Mouse (Mus musculus) limb, embryonic 10.5 days (tissue): Measurements from ENCODE around the gene Plxna2. TPM values are rescaled to one million over a fixed set of nuclear protein-coding genes. Genes with fewer than 3 reads are reported as not detected.

ENCODE experiments used
- DNase-seq: peaks from one replicate; pipeline ENCODE4 v3.0.0-alpha.2; 2017; ENCODE audit warnings: low spot score
- H3K27ac ChIP-seq: fragments of 300-500 bp; sonication (generic); 2 replicates; pipeline ENCODE4 v1.5.1; 2016; ENCODE audit warnings: mild to moderate bottlenecking
- H3K27me3 ChIP-seq: fragments of 300-500 bp; sonication (generic); 2 replicates; pipeline ENCODE4 v1.6.1; 2016; ENCODE audit warnings: low read depth, mild to moderate bottlenecking; ENCODE audit not compliant: poor library complexity, severe bottlenecking
- H3K36me3 ChIP-seq: fragments of 300-500 bp; sonication (generic); 2 replicates; pipeline ENCODE4 v1.6.1; 2016; ENCODE audit warnings: mild to moderate bottlenecking, moderate library complexity
- H3K4me1 ChIP-seq: fragments of 300-500 bp; sonication (generic); 2 replicates; pipeline ENCODE4 v1.6.1; 2016
- H3K4me3 ChIP-seq: fragments of 300-500 bp; sonication (generic); 2 replicates; pipeline ENCODE4 v1.5.1; 2016; ENCODE audit warnings: mild to moderate bottlenecking, moderate library complexity
- H3K9me3 ChIP-seq: fragments of 300-500 bp; sonication (generic); replicated peaks from 2 replicates; pipeline ENCODE4 v1.6.1; 2016; ENCODE audit warnings: mild to moderate bottlenecking
- WGBS: fragments of 180-500 bp; shearing (Covaris S2); methylation state at CpG from one replicate; pipeline ENCODE4 v1.1.7; 2016; 5-methylcytosine and 5-hydroxymethylcytosine counted together
- polyA plus RNA-seq: library from polyadenylated mRNA; unstranded; fragments of >200 nt; fragmentation: Nextera tagmentation; extraction: Ambion mirVana; gene quantifications from 2 replicates; pipeline ENCODE4 v1.2.1, GENCODE M21; 2016

Gene Plxna2
- polyA plus RNA-seq, 1 experiment from 2014 or later, result 6.4 TPM

GRCm38 (mm10) chr1:194808261-194808660 lies 190.2 kb downstream of the Plxna2 start:
- Histone ChIP-seq H3K4me1 (no peaks in the 10 kb centered on the region), H3K27ac (no peak overlapping the region), H3K4me3 (no peak overlapping the region), H3K27me3 (no peaks in the 10 kb centered on the region), H3K36me3 (peaks cover 16% of the 10 kb centered on the region), H3K9me3 (no peaks in the 10 kb centered on the region)
- DNase-seq, result no peak

GRCm38 (mm10) chr1:194808681-194809080 lies 190.7 kb downstream of the Plxna2 start:
- Histone ChIP-seq H3K27ac (no peak overlapping the region), H3K4me3 (no peak overlapping the region), H3K4me1 (no peaks in the 10 kb centered on the region), H3K27me3 (no peaks in the 10 kb centered on the region), H3K9me3 (no peaks in the 10 kb centered on the region), H3K36me3 (peaks cover 18% of the 10 kb centered on the region)
- no peak for DNase-seq

DNA sequence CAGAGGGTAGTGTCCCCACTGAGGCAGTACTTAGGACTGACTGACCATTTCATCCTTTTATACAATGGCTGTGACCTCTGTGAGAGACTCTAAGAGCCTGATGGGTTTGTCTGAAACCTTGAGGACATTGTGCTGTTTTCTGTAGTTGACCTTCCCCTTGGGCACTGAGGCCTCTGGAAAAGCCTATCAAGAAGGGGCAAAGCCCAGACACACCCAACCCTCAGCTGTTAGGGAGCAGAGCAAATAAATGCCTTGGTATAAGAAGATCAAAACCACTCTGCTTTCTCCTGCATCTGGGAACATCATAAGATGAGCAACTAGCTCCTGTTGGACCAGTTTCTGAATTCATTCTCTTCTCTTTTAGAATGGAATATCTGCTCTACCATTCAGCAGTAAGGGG lies 191.6 kb downstream of the Plxna2 start:
- H3K27ac ChIP-seq, result no peak overlapping the region
- no peaks in the 10 kb centered on the region for H3K9me3 ChIP-seq
- H3K27me3 ChIP-seq, result no peaks in the 10 kb centered on the region
- H3K4me1 ChIP-seq, result no peaks in the 10 kb centered on the region
- peaks cover 18% of the 10 kb centered on the region for H3K36me3 ChIP-seq
- no peak for DNase-seq
- H3K4me3 ChIP-seq, result no peak overlapping the region

DNA sequence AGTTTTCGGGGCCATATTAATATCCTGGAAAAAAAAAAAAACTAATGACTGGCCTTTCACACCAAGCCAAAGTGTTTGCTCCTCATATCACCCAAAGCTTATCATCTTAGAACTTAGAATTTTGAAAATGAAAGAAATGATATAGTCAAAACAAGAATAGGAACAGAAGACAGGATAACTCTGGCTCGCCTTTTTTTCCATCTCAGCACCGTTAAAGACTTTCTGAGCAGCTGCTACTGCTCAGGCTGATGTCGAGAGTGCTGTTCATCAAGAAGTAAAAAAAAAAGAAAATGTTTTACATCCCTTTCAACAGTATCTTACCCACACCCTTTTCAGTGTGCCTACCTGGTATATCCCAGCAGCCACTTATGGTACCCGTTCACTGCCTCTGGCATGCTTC lies 196.2 kb downstream of the Plxna2 start:
- no peak for DNase-seq
- peaks cover 7% of the 10 kb centered on the region; the same call in 1 of the 2 replicates for H3K36me3 ChIP-seq
- H3K9me3 ChIP-seq, result no peaks in the 10 kb centered on the region
- 90% methylated on average over 5 of the region's 5 CpGs for WGBS
- no peaks in the 10 kb centered on the region for H3K27me3 ChIP-seq
- H3K4me1 ChIP-seq, result no peaks in the 10 kb centered on the region
- H3K4me3 ChIP-seq, result no peak overlapping the region
- H3K27ac ChIP-seq, result no peak overlapping the region

DNA sequence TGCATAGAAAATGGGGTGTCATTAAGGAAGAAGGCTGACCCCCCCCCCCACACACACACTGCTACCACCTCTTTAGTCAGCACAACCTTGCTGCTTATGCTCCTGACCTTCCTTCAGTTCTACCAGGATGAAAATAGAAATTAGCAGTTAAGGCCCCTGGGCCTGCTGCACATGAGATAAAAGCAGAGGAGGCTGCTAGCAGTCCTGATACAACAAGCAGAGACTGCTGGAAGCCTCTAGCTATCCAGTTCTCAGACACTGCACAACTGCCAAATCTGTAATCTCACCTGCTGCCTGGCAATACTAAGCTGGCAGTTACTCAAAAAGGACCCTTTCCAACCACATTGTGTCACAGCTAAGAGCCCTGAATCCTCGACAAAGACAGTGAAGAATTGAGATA lies 197.5 kb downstream of the Plxna2 start:
- Histone ChIP-seq H3K36me3 (peaks cover 7% of the 10 kb centered on the region; the same call in 1 of the 2 replicates), H3K27ac (no peak overlapping the region), H3K9me3 (no peaks in the 10 kb centered on the region), H3K27me3 (no peaks in the 10 kb centered on the region), H3K4me1 (no peaks in the 10 kb centered on the region), H3K4me3 (no peak overlapping the region)
- 64% methylated on average over 1 of the region's 1 CpGs for WGBS
- DNase-seq, result no peak

DNA sequence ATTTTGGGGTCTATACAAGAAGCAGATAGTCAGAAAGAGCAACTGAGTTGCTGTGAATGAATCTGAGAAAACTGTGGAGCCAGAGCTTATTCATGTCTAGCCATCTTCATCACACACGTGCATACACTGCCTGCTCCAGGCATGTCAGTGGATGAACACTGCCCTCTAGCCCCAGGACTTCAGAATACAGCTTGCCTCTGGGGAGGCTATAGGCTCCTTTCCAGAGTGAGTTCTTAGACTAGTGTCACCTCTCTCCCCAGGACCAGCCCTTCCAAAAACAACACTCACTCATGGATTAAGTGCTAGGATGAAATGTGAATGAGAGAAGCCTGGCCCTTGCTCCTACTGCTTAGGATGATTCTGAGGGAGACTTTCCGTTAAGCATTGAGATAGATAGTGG lies 198.9 kb downstream of the Plxna2 start:
- no peak overlapping the region for H3K4me3 ChIP-seq
- no peaks in the 10 kb centered on the region for H3K4me1 ChIP-seq
- no peaks in the 10 kb centered on the region for H3K27me3 ChIP-seq
- H3K9me3 ChIP-seq, result no peaks in the 10 kb centered on the region
- 41% methylated on average over 2 of the region's 2 CpGs for WGBS
- DNase-seq, result peak; percentile 68
- H3K27ac ChIP-seq, result no peak overlapping the region
- H3K36me3 ChIP-seq, result peaks cover 6% of the 10 kb centered on the region; the same call in 1 of the 2 replicates

DNA sequence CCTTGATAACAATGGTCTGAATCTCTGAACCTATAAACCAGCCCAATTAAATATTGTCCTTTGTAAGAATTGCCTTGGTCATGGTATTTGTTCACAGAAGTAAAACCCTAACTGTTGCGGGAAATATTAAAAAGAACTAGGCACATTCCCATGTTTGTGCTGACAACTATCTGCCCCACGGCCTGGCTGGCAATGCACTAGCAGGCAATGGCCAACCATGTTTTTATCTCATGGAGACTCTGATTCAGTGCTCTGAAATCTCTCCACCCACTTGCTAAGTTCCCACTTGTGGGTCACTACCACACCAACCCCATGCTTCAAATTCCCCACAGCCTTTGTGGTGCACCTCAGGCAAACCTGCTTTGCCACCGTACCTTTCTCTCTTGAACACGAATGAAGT lies 202.9 kb downstream of the Plxna2 start:
- WGBS, result 96% methylated on average over 4 of the region's 4 CpGs
- Histone ChIP-seq H3K9me3 (no peaks in the 10 kb centered on the region), H3K4me1 (no peaks in the 10 kb centered on the region), H3K27ac (no peak overlapping the region), H3K36me3 (no peaks in the 10 kb centered on the region), H3K4me3 (no peak overlapping the region), H3K27me3 (no peaks in the 10 kb centered on the region)
- DNase-seq, result no peak

DNA sequence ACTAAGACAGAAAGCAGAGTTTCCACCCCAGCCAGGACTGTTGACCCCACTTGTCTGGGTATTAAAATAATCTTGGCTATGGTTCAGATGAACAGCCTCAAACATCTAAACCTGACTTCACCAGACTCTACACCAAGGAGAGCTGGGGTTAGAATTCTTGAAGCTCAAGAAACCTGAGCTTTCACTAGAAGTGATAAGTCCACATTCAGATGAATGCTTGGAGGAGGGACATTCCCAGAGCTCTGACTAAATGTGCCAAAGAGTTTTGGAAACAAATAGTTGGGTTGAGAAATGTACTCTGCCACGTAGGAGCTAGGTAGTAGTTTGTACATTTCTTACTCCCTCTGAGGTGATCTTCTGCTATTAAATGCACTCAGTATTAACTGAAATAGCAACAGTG lies 203.7 kb downstream of the Plxna2 start:
- H3K27ac ChIP-seq, result no peak overlapping the region
- no peaks in the 10 kb centered on the region for H3K27me3 ChIP-seq
- H3K4me3 ChIP-seq, result no peak overlapping the region
- WGBS, result 87% methylated on average over 1 of the region's 1 CpGs
- H3K4me1 ChIP-seq, result peaks cover 2% of the 10 kb centered on the region
- H3K36me3 ChIP-seq, result no peaks in the 10 kb centered on the region
- no peak for DNase-seq
- H3K9me3 ChIP-seq, result no peaks in the 10 kb centered on the region

- H3K27ac ChIP-seq, result no peak overlapping the region
- H3K9me3 ChIP-seq, result no peaks in the 10 kb centered on the region
- H3K36me3 ChIP-seq, result no peaks in the 10 kb centered on the region
- H3K4me1 ChIP-seq, result peaks cover 8% of the 10 kb centered on the region
- H3K4me3 ChIP-seq, result no peak overlapping the region
- H3K27me3 ChIP-seq, result no peaks in the 10 kb centered on the region
- DNase-seq, result no peak
These were observed 210.3 kb downstream of the Plxna2 start for GRCm38 (mm10) chr1:194828316-194828715.

GRCm38 (mm10) chr1:194835238-194835637 lies 217.2 kb downstream of the Plxna2 start:
- Histone ChIP-seq H3K36me3 (no peaks in the 10 kb centered on the region), H3K4me3 (no peak overlapping the region), H3K27me3 (no peaks in the 10 kb centered on the region), H3K9me3 (no peaks in the 10 kb centered on the region), H3K27ac (no peak overlapping the region), H3K4me1 (no peaks in the 10 kb centered on the region)
- DNase-seq, result no peak

DNA sequence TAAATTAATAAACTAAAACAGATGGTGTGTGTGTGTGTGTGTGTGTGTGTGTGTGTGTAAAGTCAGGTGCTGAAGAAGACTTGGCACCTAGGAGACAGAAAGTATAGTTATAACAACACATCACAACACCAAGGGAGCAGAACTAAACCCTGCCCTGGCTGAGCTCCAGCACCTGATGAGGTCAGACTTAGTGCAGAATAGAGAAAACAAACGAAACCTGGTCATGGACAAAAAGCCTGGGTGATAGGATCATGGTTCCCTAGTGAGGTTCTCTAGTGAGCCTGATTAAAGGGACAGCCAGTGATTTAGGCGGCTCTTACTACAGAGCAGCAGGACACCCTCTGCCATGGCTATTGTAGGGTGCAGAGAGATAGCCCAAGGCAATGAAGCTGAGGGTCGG lies 218.2 kb downstream of the Plxna2 start:
- H3K36me3 ChIP-seq, result no peaks in the 10 kb centered on the region
- H3K27me3 ChIP-seq, result no peaks in the 10 kb centered on the region
- 81% methylated on average over 3 of the region's 3 CpGs for WGBS
- H3K4me1 ChIP-seq, result no peaks in the 10 kb centered on the region
- no peaks in the 10 kb centered on the region for H3K9me3 ChIP-seq
- no peak overlapping the region for H3K27ac ChIP-seq
- no peak overlapping the region for H3K4me3 ChIP-seq
- no peak for DNase-seq

DNA sequence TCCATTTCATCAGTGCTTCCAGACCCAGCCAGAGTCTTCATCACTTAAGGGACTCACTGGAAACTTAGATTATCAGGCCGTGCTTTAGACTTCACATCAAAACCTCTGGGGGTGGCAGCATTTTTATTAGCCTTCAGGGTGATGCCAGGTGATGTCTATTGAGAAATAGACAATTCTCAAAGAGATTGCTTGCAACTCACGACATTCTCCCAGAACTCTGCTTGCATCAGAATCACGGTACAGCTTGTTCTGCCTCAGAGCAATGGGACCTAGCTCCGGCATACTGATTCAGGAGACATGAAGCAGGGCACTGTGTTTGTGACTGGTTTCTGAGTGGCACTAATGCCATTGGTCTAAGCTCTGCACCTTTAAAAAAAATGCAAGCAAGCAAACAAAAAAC lies 218.7 kb downstream of the Plxna2 start:
- H3K4me3 ChIP-seq, result no peak overlapping the region
- no peak overlapping the region for H3K27ac ChIP-seq
- H3K36me3 ChIP-seq, result no peaks in the 10 kb centered on the region
- no peak for DNase-seq
- no peaks in the 10 kb centered on the region for H3K27me3 ChIP-seq
- H3K4me1 ChIP-seq, result no peaks in the 10 kb centered on the region
- H3K9me3 ChIP-seq, result no peaks in the 10 kb centered on the region
- 92% methylated on average over 4 of the region's 4 CpGs for WGBS

- Histone ChIP-seq H3K36me3 (no peaks in the 10 kb centered on the region), H3K27ac (no peak overlapping the region), H3K4me3 (no peak overlapping the region), H3K27me3 (no peaks in the 10 kb centered on the region), H3K4me1 (no peaks in the 10 kb centered on the region), H3K9me3 (no peaks in the 10 kb centered on the region)
- 42% methylated on average over 1 of the region's 1 CpGs for WGBS
- DNase-seq, result no peak
These were observed 221.4 kb downstream of the Plxna2 start for GRCm38 (mm10) chr1:194839230-194839910.

DNA sequence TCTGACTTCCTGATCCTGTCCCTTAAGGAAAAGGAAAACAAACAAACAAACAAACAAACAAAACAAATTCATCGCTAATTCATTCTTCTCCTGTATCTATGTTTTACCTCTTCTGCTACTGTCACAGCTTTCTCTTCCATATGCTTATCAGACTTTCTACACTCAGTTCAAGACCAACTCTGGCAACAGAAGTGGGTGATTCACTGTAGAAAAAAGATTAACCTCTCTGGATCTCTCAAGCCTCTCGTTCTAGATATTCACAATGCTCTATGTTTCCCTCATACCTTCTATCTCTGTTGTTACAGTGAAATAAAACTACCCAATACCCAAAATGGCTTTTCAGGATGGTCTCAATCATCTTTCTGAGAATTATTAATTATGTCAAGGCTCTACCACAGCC lies 225.0 kb downstream of the Plxna2 start:
- DNase-seq, result no peak
- no peak overlapping the region for H3K4me3 ChIP-seq
- H3K27ac ChIP-seq, result no peak overlapping the region
- H3K36me3 ChIP-seq, result no peaks in the 10 kb centered on the region
- no peaks in the 10 kb centered on the region for H3K9me3 ChIP-seq
- WGBS, result 84% methylated on average over 2 of the region's 2 CpGs
- no peaks in the 10 kb centered on the region for H3K4me1 ChIP-seq
- H3K27me3 ChIP-seq, result no peaks in the 10 kb centered on the region
